Mouse (Mus musculus) E14TG2a.4 (cell line): ENCODE data around the gene Chrm1.

ENCODE experiments used
- H3K27me3 ChIP-seq: 2 replicates; pipeline ENCODE4 v1.6.1; 2014; ENCODE audit warnings: low read length, control low read depth; ENCODE audit not compliant: insufficient read depth
- H3K36me3 ChIP-seq: 2 replicates; pipeline ENCODE4 v1.6.1; 2014; ENCODE audit warnings: low read length, control low read depth; ENCODE audit not compliant: insufficient read depth
- H3K4me1 ChIP-seq: replicated peaks from 2 replicates; pipeline ENCODE4 v1.6.1; 2014; ENCODE audit warnings: low read depth, low read length, control low read depth
- H3K4me3 ChIP-seq: replicated peaks from 2 replicates; pipeline ENCODE4 v1.5.1; 2014; ENCODE audit warnings: mild to moderate bottlenecking, low read length
- H3K9me3 ChIP-seq: 2 replicates; pipeline ENCODE4 v1.6.1; 2014; ENCODE audit warnings: low read length, control low read depth
- CTCF ChIP-seq: conservative IDR thresholded peaks from 2 replicates; pipeline ENCODE4 v1.5.1; 2014; ENCODE audit warnings: low read length
- NANOG ChIP-seq: IDR thresholded peaks from 2 replicates; pipeline ENCODE4 v1.6.1; 2014; ENCODE audit warnings: borderline replicate concordance, low read length, mixed read lengths
- POU5F1 ChIP-seq: IDR thresholded peaks from 2 replicates; pipeline ENCODE4 v1.6.1; 2014; ENCODE audit warnings: low read length, borderline replicate concordance

Gene Chrm1

DNA sequence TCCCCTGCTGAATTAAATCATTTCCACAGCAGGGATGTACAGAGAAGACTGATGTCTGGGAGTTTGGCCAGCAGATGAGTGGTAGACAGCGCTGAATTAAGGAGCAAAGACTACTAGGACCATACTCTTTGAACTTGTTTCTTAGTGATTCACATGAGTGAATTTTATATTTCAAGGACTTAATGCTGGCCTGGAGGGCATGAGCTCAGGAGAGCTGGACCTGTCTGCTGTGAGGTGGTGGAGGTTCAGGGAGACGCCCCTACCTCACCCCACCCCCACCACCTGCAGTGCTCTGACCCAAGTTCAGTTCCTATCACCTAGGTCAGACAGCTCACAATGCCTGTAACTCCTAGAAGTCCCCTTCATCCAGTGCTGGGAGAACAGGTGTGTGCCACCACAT, 17.2 kb upstream of the Chrm1 start:
- TF ChIP-seq NANOG: no peak
- TF ChIP-seq CTCF: no peak
- no peak for TF ChIP-seq POU5F1
- peaks cover 7% of the 10 kb centered on the region for H3K4me1 ChIP-seq
- no peak overlapping the region for H3K4me3 ChIP-seq
- H3K9me3 ChIP-seq: no peaks in the 10 kb centered on the region
- H3K27me3 ChIP-seq: peaks cover 3% of the 10 kb centered on the region; the same call in 1 of the 2 replicates
- no peaks in the 10 kb centered on the region for H3K36me3 ChIP-seq

DNA sequence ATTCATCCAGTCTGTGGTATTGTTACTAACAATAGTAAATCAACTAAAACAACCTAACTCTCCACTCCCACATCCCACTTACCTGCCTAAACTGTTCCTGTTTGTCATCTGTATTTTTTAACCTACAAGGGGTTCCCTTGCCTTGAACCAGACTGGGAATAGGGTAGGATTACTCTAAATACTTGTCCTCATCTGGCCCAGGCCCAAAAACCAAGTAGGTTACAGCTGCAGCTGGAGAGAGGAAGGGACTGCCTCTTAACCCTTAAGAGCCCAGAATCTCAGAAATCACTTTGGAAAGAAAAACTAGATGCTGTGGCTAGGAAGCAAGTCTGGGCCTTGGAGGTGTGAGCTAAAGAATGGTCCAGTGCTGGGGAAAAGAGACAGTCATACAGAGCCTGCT, 7.8 kb upstream of the Chrm1 start:
- no peaks in the 10 kb centered on the region for H3K36me3 ChIP-seq
- TF ChIP-seq CTCF (no peak), NANOG (no peak), POU5F1 (no peak)
- peaks cover 8% of the 10 kb centered on the region for H3K4me1 ChIP-seq
- no peak overlapping the region for H3K4me3 ChIP-seq
- H3K9me3 ChIP-seq: 0 out of 2 replicates have a peak, but pooled peaks cover 4% of the 10 kb centered on the region
- H3K27me3 ChIP-seq: peaks cover 23% of the 10 kb centered on the region

DNA sequence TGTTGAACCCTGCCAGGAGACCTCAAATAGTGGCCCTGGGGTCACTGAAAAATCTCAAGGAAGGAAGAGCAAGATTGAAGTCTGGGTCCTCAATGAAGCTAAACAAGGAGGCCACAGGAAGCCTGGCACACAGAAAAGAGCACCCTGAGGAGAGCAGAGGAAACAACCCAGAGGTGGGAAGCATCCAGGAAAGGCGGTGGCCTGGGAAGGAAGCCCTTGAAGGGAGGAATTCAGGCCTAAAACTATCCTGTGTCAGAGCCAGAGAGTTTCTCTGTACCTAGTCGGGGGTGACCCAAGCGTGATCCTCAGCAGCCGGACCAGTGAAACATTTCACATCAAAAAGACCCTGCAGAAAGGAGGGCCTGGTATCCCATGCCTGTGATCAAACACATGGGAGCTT, 7.2 kb upstream of the Chrm1 start:
- no peak overlapping the region for H3K4me3 ChIP-seq
- peaks cover 27% of the 10 kb centered on the region for H3K27me3 ChIP-seq
- 0 out of 2 replicates have a peak, but pooled peaks cover 4% of the 10 kb centered on the region for H3K9me3 ChIP-seq
- TF ChIP-seq NANOG (no peak), POU5F1 (no peak), CTCF (no peak)
- peaks cover 13% of the 10 kb centered on the region for H3K4me1 ChIP-seq
- no peaks in the 10 kb centered on the region for H3K36me3 ChIP-seq

DNA sequence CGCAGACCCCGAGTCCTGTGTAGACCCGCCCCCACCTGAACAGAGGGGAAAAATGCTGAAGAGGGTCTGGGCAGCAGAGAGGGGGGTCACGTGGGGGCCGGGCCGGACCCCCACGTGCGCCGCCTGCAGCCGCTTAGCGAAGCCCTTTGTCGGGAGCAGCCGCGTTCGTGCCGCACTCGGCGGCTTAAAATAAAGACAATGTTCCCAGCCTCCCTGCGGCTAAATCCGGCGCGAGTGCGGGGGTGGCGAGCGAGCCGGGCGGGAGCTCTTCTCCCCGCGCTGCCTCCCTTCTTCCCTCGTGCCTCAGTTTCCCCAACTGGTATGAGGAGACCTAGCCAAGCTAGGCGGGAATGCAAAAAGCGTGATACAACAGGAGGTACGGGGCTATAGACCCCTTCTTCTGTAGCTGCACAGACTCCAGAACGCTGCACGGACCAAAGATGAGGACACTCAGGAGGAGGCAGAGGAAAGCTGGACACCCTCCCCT, 1.7 kb upstream of the Chrm1 start:
- H3K4me1 ChIP-seq: peaks cover 34% of the 10 kb centered on the region
- no peaks in the 10 kb centered on the region for H3K9me3 ChIP-seq
- H3K4me3 ChIP-seq: peak overlapping the region; percentile 69
- no peaks in the 10 kb centered on the region for H3K36me3 ChIP-seq
- peaks cover 67% of the 10 kb centered on the region for H3K27me3 ChIP-seq
- TF ChIP-seq CTCF (no peak), NANOG (no peak), POU5F1 (no peak)

DNA sequence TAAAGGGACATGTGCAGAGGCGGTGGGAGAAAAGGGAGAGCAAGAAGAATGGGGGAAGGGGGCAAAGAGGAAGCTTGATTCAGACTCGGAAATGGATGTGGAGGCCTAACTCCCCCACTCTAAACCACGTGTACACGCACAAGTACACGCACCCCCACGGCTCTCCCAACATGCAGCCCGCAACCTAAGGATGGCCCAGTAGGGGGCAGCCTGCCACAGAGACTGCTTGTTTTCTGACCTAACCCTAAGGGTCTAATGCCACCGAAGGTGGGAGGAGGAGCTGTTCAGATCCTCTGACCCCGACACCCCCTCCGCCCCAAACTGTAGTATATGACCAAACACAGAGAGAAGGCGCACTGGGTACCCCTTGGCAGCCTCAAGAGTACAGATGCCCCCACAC, 1.3 kb upstream of the Chrm1 start:
- peak; percentile 57 for TF ChIP-seq CTCF
- no peak for TF ChIP-seq NANOG
- TF ChIP-seq POU5F1: no peak
- peaks cover 34% of the 10 kb centered on the region for H3K4me1 ChIP-seq
- peaks cover 67% of the 10 kb centered on the region for H3K27me3 ChIP-seq
- no peaks in the 10 kb centered on the region for H3K36me3 ChIP-seq
- H3K4me3 ChIP-seq: peak overlapping the region; percentile 69
- H3K9me3 ChIP-seq: no peaks in the 10 kb centered on the region

DNA sequence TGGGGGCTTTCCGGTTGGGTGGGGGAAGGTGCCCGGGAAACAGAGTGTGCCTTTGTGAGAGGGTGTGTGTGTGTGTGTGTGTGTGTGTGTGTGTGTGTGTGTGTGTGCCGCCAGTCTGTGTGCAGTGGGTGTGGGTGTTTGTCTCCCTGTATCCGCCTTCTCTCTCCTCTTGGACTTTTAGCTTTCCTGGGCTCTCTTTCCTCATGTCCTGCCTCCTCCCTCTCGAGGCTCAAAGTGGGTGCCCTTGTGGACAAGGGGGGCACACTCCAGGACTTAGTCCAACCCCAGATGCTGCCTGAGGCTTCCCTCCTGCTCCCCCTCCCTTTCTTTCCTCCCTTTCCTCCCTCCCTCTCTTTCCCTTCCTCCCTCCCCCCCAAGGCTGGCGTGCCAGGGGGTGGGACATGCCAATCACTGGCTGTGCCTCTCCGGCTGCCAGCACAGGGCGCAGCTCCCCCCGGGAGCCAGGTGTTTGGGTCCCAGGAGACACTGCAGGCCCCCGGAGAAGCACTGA, 377 bp downstream of the Chrm1 start:
- no peaks in the 10 kb centered on the region for H3K36me3 ChIP-seq
- H3K4me3 ChIP-seq: no peak overlapping the region
- peaks cover 58% of the 10 kb centered on the region for H3K27me3 ChIP-seq
- H3K9me3 ChIP-seq: no peaks in the 10 kb centered on the region
- TF ChIP-seq NANOG (no peak), CTCF (no peak), POU5F1 (no peak)
- H3K4me1 ChIP-seq: peaks cover 34% of the 10 kb centered on the region

DNA sequence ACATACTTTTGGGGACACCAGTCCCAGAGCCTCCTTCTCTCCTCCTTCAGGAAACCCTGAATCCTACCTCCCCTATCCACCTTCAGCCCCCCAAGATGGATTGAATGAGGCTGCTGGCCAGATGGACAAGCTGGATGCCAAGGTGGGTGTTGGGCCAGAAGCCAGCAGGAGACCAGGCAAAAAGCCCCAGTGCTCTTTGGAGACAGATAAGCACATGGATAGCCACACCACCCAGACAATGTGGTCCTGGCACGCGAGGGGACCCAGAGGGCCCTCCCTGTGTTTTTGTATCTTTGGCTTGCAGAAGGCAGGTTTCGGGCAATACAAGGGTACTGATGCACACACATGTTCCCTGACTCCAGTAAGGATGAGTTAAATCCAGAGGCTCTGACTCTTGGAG, 1.3 kb downstream of the Chrm1 start:
- peaks cover 58% of the 10 kb centered on the region for H3K27me3 ChIP-seq
- no peaks in the 10 kb centered on the region for H3K36me3 ChIP-seq
- no peak overlapping the region for H3K4me3 ChIP-seq
- peaks cover 34% of the 10 kb centered on the region for H3K4me1 ChIP-seq
- no peaks in the 10 kb centered on the region for H3K9me3 ChIP-seq
- TF ChIP-seq NANOG: no peak
- no peak for TF ChIP-seq CTCF
- no peak for TF ChIP-seq POU5F1

DNA sequence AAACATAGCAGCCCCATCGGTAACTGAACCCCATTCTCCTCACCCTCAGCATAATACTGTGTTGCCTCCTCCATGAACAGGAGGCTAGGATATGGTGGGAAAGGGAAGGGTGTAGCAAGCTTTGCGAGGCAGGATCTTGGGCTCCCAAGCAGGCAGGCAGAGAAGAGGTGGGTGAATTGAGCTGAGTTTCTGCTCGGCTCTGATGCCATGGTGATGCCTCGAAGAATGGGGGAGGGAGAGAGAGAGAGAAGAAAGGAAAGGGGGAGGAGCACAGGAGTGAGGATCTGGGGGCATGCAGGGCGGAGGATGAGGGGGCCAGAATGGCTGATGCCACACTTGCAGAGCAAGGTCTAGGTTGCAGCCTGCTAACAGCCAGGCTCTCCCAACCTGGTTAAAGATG, 2.2 kb downstream of the Chrm1 start:
- TF ChIP-seq CTCF: no peak
- TF ChIP-seq POU5F1: no peak
- TF ChIP-seq NANOG: no peak
- H3K27me3 ChIP-seq: peaks cover 51% of the 10 kb centered on the region
- no peak overlapping the region for H3K4me3 ChIP-seq
- H3K9me3 ChIP-seq: no peaks in the 10 kb centered on the region
- H3K36me3 ChIP-seq: no peaks in the 10 kb centered on the region
- H3K4me1 ChIP-seq: peaks cover 31% of the 10 kb centered on the region

DNA sequence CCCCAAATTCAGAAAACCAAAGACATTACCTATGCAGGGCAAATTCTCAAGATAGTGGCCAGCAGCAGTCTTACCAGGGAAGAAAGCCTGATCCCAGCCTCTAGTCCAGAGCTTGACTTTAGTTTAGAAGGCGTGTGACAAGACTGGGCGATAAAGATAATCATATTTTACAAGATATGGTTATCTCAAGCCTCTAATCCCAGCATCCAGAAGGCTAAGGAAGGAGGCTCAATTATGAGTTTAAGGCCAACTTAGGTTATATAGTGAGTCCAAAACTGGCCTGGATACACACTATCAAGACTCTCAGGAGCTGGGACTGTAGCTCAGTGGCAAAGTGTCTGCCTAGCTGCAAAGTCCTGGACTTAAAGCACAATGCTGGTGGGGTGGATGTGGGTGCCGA, 9.3 kb downstream of the Chrm1 start:
- Histone ChIP-seq H3K4me1 (peaks cover 6% of the 10 kb centered on the region), H3K27me3 (peaks cover 8% of the 10 kb centered on the region; the same call in 1 of the 2 replicates), H3K4me3 (no peak overlapping the region), H3K9me3 (no peaks in the 10 kb centered on the region), H3K36me3 (no peaks in the 10 kb centered on the region)
- TF ChIP-seq NANOG (no peak), POU5F1 (no peak), CTCF (no peak)
